Mouse (Mus musculus) layer of hippocampus, adult 18-20 months (tissue): ENCODE measurements around the gene Gm10944. TPM values are rescaled to one million over a fixed set of nuclear protein-coding genes. Genes with fewer than 3 reads are reported as not detected.

ENCODE experiments used
- DNase-seq, 2 experiments: peaks; one replicate each; pipeline ENCODE4 v3.0.0; 2022; ENCODE audit warnings: low spot score in 2 of 2
- long read RNA-seq: library from polyadenylated mRNA; stranded (forward); transcript quantifications from one replicate; pipeline ENCODE4 v2.0.0, GENCODE M21; 2021
- total RNA-seq, 2 experiments: library from RNA; stranded (reverse); gene quantifications; 2 replicates each; pipeline ENCODE4 v1.2.3; 2021

The Gm10944 gene
- total RNA-seq: not detected
- long read RNA-seq: 0 reads

GRCm38 (mm10) chr10:10681048-10681447 lies at the start of gene Gm10944:
Gene Gm10944, plus strand, starts transcription at chr10:10681348.
- no peak for DNase-seq

GRCm38 (mm10) chr10:10655991-10656390 lies 25.2 kb upstream of the Gm10944 start:
- no peak for DNase-seq

GRCm38 (mm10) chr10:10656621-10657020 lies 24.5 kb upstream of the Gm10944 start:
- no peak for DNase-seq

- no peak for DNase-seq
These were observed 22.0 kb upstream of the Gm10944 start for GRCm38 (mm10) chr10:10659161-10659560.

- no peak for DNase-seq
These were observed 21.2 kb upstream of the Gm10944 start for GRCm38 (mm10) chr10:10659976-10660375.

DNA sequence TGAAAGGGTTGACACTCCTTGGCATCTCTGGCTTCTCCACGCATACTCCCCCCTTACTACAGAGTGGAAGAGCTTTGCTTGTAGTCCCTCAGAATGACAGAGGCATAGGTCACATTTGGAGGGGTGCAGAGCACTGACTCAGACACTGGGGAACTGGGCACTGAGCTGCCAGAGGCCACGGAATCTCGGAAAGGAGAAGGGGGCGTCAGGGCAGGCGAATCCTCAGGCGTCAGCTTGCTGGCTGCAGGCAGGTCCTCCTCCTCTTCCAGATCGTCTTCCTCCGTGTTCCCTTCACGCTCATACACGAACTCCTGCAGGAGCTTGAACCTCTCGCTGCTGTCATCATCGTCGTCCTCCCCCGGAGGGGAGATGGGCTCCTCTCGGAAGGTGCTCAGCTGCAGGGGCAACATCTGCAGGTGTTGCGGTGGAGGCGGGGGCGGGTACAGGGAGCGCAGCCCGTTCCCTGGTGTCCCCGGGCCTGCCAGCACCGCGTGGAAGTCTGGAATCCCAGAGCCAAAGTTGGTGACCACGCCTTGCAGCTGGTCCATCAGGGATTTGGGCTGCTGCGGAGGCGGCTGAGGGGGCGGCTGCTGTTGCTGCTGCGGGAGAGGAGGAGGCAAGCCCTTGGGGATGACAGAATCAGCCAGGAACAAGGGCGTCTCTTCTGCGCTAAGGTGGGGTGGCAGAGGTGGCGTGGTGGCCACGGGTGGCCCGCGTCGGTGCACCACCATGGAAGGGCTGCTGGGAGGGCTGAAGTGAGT lies 7.9 kb downstream of the Gm10944 start:
- peak; percentile 46 to 64 for DNase-seq

- no peak for DNase-seq
These were observed 8.6 kb downstream of the Gm10944 start for GRCm38 (mm10) chr10:10689668-10690223.

GRCm38 (mm10) chr10:10697497-10697896 lies 16.3 kb downstream of the Gm10944 start:
- DNase-seq: no peak

DNA sequence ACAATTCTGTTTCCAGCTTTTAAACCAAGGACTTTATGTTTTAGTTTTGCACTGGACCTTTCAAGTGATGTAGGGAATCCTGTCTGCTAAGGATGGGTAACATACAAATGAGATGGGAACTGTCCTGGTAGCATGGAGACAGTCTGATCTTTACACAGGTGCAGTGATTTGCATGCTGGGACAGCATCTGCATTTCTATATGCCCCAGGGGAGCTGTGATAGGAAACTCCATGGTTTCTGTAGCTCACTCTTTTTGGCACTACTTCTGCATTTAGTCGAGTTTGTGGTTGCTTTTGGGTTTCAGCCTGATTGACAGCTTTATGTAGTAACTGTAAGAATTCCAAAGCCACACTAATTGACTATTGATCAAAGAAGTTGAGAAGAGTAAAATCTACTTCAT lies 19.8 kb downstream of the Gm10944 start:
- DNase-seq: no peak

GRCm38 (mm10) chr10:10701326-10701725 lies 20.2 kb downstream of the Gm10944 start:
- no peak for DNase-seq

- DNase-seq: no peak
These were observed 26.9 kb downstream of the Gm10944 start for GRCm38 (mm10) chr10:10708031-10708430.

- DNase-seq: no peak
These were observed 29.2 kb downstream of the Gm10944 start for GRCm38 (mm10) chr10:10710359-10710758.

- DNase-seq: no peak
These were observed 29.7 kb downstream of the Gm10944 start for GRCm38 (mm10) chr10:10710837-10711236.

- no peak for DNase-seq
These were observed 45.4 kb downstream of the Gm10944 start for GRCm38 (mm10) chr10:10726501-10726900.

Other genes starting within 250 kb of the Gm10944 start
- gene Adgb, start 209.0 kb upstream of the Gm10944 start, total RNA-seq: under 1 TPM; 0.59 to 0.68 TPM
- 1 to 10 TPM; 3.8 to 3.9 TPM for gene Rab32, start 123.1 kb upstream of the Gm10944 start, total RNA-seq